8 mouse cellular contexts compared by ENCODE assay signal in genomic region chr15:78670341-78670740, GRCm38 (mm10). TPM values are rescaled to one million over a fixed set of nuclear protein-coding genes. Genes with fewer than 3 reads are reported as not detected.
DNase-seq lines count a peak whose midpoint lies in the region; ATAC-seq lines count a peak whose summit lies in the region.

No protein-coding gene starts in this region.

- H3K9ac ChIP-seq in neural tube, embryonic 14.5 days (replicated peaks; ENCODE audit: low read depth, low read length), result no peak overlapping the region
- no peak overlapping the region for H3K9ac ChIP-seq in midbrain, embryonic 16.5 days (ENCODE audit: low read depth, low read length)

- 0 out of 2 replicates have a peak, but pooled peaks have one; percentile 12 for ATAC-seq in neural tube, embryonic 14.5 days (ENCODE audit: low read depth)
- peak; percentile 12; the same call in 1 of the 2 replicates for ATAC-seq in midbrain, embryonic 16.5 days

- no peak overlapping the region for H3K27ac ChIP-seq in neural tube, embryonic 14.5 days (ENCODE audit: low read depth, low read length)
- H3K27ac ChIP-seq in midbrain, embryonic 16.5 days (ENCODE audit: low read length), result no peak overlapping the region

- peak; percentile 50 for DNase-seq in embryo, embryonic 11 days
- DNase-seq in embryo, embryonic 9.5 days (ENCODE audit: extremely low spot score), result no peak
- DNase-seq in neural tube, embryonic 10.5 days (ENCODE audit: extremely low spot score, low spot score), result no peak
- peak; percentile 38 to 69 for DNase-seq in kidney, postnatal 25 days
- DNase-seq in urinary bladder, adult 2 months (ENCODE audit: low spot score), result no peak
- no peak for DNase-seq in yolk sac, embryonic 10.5 days (ENCODE audit: low spot score)

- no peaks in the 10 kb centered on the region for H3K36me3 ChIP-seq in neural tube, embryonic 14.5 days (ENCODE audit: control insufficient read depth, insufficient read depth, low read length)
- peaks cover 14% of the 10 kb centered on the region for H3K36me3 ChIP-seq in midbrain, embryonic 16.5 days (ENCODE audit: control insufficient read depth, insufficient read depth, low read length)

- H3K4me3 ChIP-seq in neural tube, embryonic 14.5 days (ENCODE audit: low read depth, low read length), result no peak overlapping the region
- H3K4me3 ChIP-seq in midbrain, embryonic 16.5 days (ENCODE audit: low read depth, low read length), result no peak overlapping the region

- WGBS in neural tube, embryonic 14.5 days, result 28% methylated on average over 5 of the region's 5 CpGs
- 18% methylated on average over 5 of the region's 5 CpGs for WGBS in midbrain, embryonic 16.5 days

- peaks cover 10% of the 10 kb centered on the region for H3K27me3 ChIP-seq in neural tube, embryonic 14.5 days (ENCODE audit: control insufficient read depth, insufficient read depth, low read length)
- peaks cover 9% of the 10 kb centered on the region for H3K27me3 ChIP-seq in midbrain, embryonic 16.5 days (ENCODE audit: control insufficient read depth, insufficient read depth, low read depth, low read length)

- no peak overlapping the region for H3K4me2 ChIP-seq in neural tube, embryonic 14.5 days (ENCODE audit: low read depth, low read length)
- no peak overlapping the region for H3K4me2 ChIP-seq in midbrain, embryonic 16.5 days (ENCODE audit: low read length)

- H3K4me1 ChIP-seq in neural tube, embryonic 14.5 days (ENCODE audit: control insufficient read depth, insufficient read depth, low read length), result 0 out of 2 replicates have a peak, but pooled peaks cover 4% of the 10 kb centered on the region
- H3K4me1 ChIP-seq in midbrain, embryonic 16.5 days (ENCODE audit: control insufficient read depth, insufficient read depth, low read length), result peaks cover 7% of the 10 kb centered on the region

- H3K9me3 ChIP-seq in neural tube, embryonic 14.5 days (ENCODE audit: control insufficient read depth, low read length), result no peaks in the 10 kb centered on the region
- no peaks in the 10 kb centered on the region; the same call in 1 of the 2 replicates for H3K9me3 ChIP-seq in midbrain, embryonic 16.5 days (replicated peaks; ENCODE audit: control insufficient read depth, low read length, poor library complexity, severe bottlenecking)

RNA-seq across cellular contexts. Expression of gene Elfn2, which starts 48.2 kb away (rescaled TPM):
- 4.1 and 6.8 TPM in 2 replicates for polyA plus RNA-seq in neural tube, embryonic 14.5 days (2014; fragmentation: Nextera tagmentation; extraction: Ambion mirVana)
- polyA plus RNA-seq in midbrain, embryonic 16.5 days (2015; fragmentation: Nextera tagmentation; extraction: Ambion mirVana), result 9.6 and 12.6 TPM in 2 replicates
- 0.03 and 0.04 TPM in 2 replicates for polyA plus RNA-seq in urinary bladder, adult 2 months (2012; rRNA removed)

Comparison
In these comparisons a context has a peak if more than half of its experiments do, and no peak if none do; other contexts are left out.
1. DNase-seq: peak in embryo, embryonic 11 days (single experiment) and kidney, postnatal 25 days (2 of 2); none in embryo, embryonic 9.5 days (single experiment), neural tube, embryonic 10.5 days (single experiment), urinary bladder, adult 2 months (single experiment) and yolk sac, embryonic 10.5 days (single experiment).